ENCODE assay signal across 8 mouse cellular contexts in the genomic region with DNA sequence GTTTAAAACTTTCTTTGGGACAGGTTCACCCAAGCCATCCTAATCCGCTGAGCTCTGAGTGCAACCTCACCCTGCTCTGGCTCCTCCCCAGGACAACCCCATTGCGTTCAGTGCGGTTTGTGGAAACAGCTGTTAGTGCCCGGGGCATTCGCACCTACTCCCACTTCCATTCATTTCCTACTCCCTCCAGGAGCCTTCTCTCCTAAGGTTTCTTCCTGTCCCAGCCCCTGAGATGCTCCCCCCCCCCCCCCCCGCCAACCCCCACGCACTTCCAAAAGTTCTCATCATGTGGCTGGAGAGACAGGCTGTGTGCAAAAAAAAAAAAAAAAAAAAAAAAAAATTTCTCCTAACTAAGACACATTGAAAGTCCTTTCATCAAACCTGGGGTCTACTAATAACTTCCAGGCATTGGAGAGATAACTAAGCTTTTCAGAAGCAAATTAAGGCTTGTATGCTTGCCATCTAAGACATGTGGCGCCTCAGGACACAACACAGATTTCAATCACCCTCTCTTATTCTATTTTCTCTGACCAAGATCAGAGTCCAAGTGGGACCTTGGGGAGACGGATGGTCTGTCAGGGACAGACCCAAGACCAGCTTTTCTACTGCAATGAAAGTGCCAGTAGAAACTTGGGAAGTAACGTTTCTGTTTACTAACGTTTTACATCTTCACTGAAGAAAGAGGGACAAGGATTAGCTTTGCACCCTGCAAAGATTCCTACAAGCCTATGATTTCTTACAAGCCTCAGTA. TPM values are rescaled to one million over a fixed set of nuclear protein-coding genes. Genes with fewer than 3 reads are reported as not detected.
A peak's percentile ranks its signal among the peaks of the same experiment; 100 is the strongest.
DNase-seq lines count a peak whose midpoint lies in the region; ATAC-seq and TF ChIP-seq lines count a peak whose summit lies in the region.

No protein-coding gene starts in this region.

- ATAC-seq in forebrain, embryonic 14.5 days = no peak
- ATAC-seq in liver, embryonic 13.5 days (ENCODE audit: low read depth) = peak; percentile 98; the same call in 1 of the 2 replicates
- ATAC-seq in megakaryocyte-erythroid progenitor cell, adult 5-6 weeks (replicated peaks; ENCODE audit: low FRiP score, low TSS enrichment, poor library complexity, severe bottlenecking) = no peak; the same call in 1 of the 2 replicates

- H3K27ac ChIP-seq in CH12.LX (ENCODE audit: insufficient read depth, low read depth) = no peak overlapping the region
- H3K27ac ChIP-seq in forebrain, embryonic 14.5 days (ENCODE audit: low read depth, low read length) = no peak overlapping the region
- H3K27ac ChIP-seq in liver, embryonic 13.5 days = peak overlapping the region; percentile 80; the same call in 1 of the 2 replicates

- peaks cover 4% of the 10 kb centered on the region for H3K27me3 ChIP-seq in CH12.LX (replicated peaks)
- no peaks in the 10 kb centered on the region for H3K27me3 ChIP-seq in forebrain, embryonic 14.5 days (replicated peaks; ENCODE audit: control insufficient read depth, insufficient read depth, low read length)
- no peaks in the 10 kb centered on the region for H3K27me3 ChIP-seq in liver, embryonic 13.5 days

- DNase-seq in heart, adult 11 months = peak; percentile 71
- DNase-seq in heart, postnatal 25 days (ENCODE audit: low spot score) = no peak
- no peak for DNase-seq in CH12.LX (ENCODE audit: extremely low read depth)
- no peak for DNase-seq in forebrain, embryonic 14.5 days (ENCODE audit: low spot score)
- no peak for DNase-seq in liver, embryonic 13.5 days
- no peak for DNase-seq in c-Kit-positive CD71-positive TER-119-positive erythroid progenitor cells, embryonic 14.5 days (ENCODE audit: low spot score)
- no peak for DNase-seq in spleen, postnatal 10 days (ENCODE audit: low spot score in 2 of 2)

- peak overlapping the region; percentile 97 for H3K9ac ChIP-seq in CH12.LX (ENCODE audit: insufficient read depth, low read depth)
- H3K9ac ChIP-seq in forebrain, embryonic 14.5 days (ENCODE audit: low read length) = peak overlapping the region; percentile 76
- peak overlapping the region; percentile 82 for H3K9ac ChIP-seq in liver, embryonic 13.5 days

- H3K4me1 ChIP-seq in CH12.LX (ENCODE audit: control insufficient read depth in 1 of 2, insufficient read depth in 2 of 2) = 0 out of 4 replicates have a peak, but pooled peaks cover 0 to 5% of the 10 kb centered on the region in 2 experiments
- no peaks in the 10 kb centered on the region for H3K4me1 ChIP-seq in forebrain, embryonic 14.5 days (ENCODE audit: control insufficient read depth, insufficient read depth, low read length)
- H3K4me1 ChIP-seq in liver, embryonic 13.5 days (replicated peaks) = peaks cover 42% of the 10 kb centered on the region

- 31% methylated on average over 10 of the region's 11 CpGs for WGBS in forebrain, embryonic 14.5 days
- WGBS in liver, embryonic 13.5 days (ENCODE audit: insufficient replicate concordance) = 33% methylated on average over 10 of the region's 11 CpGs

- no peak for TF ChIP-seq EP300 in CH12.LX (IDR thresholded peaks at IDR 0.05; ENCODE audit: low read length)

- intact Hi-C loops in heart, postnatal 25 days (cut with DNase I) = loop anchor here (5.0 kb wide), 1 partner anchor 55 kb away; the partner anchor contains the start of gene Tppp

- H3K4me3 ChIP-seq in CH12.LX (replicated peaks in 1 of 3; ENCODE audit: low read depth in 2 of 3, low read length in 2 of 3, poor library complexity in 1 of 3) = peak overlapping the region; percentile 12 to 99 (median 89)
- H3K4me3 ChIP-seq in forebrain, embryonic 14.5 days (ENCODE audit: low read depth, low read length) = peak overlapping the region; percentile 73
- H3K4me3 ChIP-seq in liver, embryonic 13.5 days (replicated peaks) = peak overlapping the region; percentile 82

- no peaks in the 10 kb centered on the region for H3K79me2 ChIP-seq in CH12.LX (replicated peaks; ENCODE audit: control insufficient read depth, extremely low read depth, insufficient read depth, poor library complexity, severe bottlenecking)

- TF ChIP-seq POLR2A in CH12.LX (IDR thresholded peaks at IDR 0.05; ENCODE audit: low read depth, low read length) = no peak

- peak overlapping the region; percentile 23 for H3K4me2 ChIP-seq in CH12.LX (ENCODE audit: insufficient read depth, low read depth, poor library complexity, severe bottlenecking)
- peak overlapping the region; percentile 51 for H3K4me2 ChIP-seq in forebrain, embryonic 14.5 days (ENCODE audit: low read length)
- H3K4me2 ChIP-seq in liver, embryonic 13.5 days = peak overlapping the region; percentile 66

- no peak for TF ChIP-seq RAD21 in CH12.LX (IDR thresholded peaks at IDR 0.05; ENCODE audit: low read depth, low read length)

- in situ Hi-C loops in CH12.LX (cut with MboI; ENCODE audit: low pct_ligation_motif_present, low pct_unique_long_range_greater_than_20kb, low sequenced_read_pairs) = no loop called here

- dilution Hi-C loops in CH12.LX (cut with MboI; ENCODE audit: extremely low pct_ligation_motif_present, extremely low pct_unique_long_range_greater_than_20kb, low sequenced_read_pairs) = no loop called here

- peaks cover 5 to 11% of the 10 kb centered on the region in 2 experiments for H3K36me3 ChIP-seq in CH12.LX (replicated peaks in 1 of 2; ENCODE audit: control insufficient read depth in 1 of 2, insufficient read depth in 1 of 2, low read length in 1 of 2)
- peaks cover 7% of the 10 kb centered on the region; the same call in 1 of the 2 replicates for H3K36me3 ChIP-seq in forebrain, embryonic 14.5 days (ENCODE audit: control insufficient read depth, insufficient read depth, low read length)
- H3K36me3 ChIP-seq in liver, embryonic 13.5 days = peaks cover 4% of the 10 kb centered on the region

- TF ChIP-seq CTCF in CH12.LX (conservative IDR thresholded peaks at IDR 0.05 in 1 of 2, IDR thresholded peaks at IDR 0.05 in 1 of 2; ENCODE audit: low read depth in 2 of 2, low read length in 2 of 2) = no peak

- no peaks in the 10 kb centered on the region for H3K9me3 ChIP-seq in CH12.LX (replicated peaks; ENCODE audit: low read length)
- no peaks in the 10 kb centered on the region for H3K9me3 ChIP-seq in forebrain, embryonic 14.5 days (replicated peaks; ENCODE audit: control insufficient read depth, low read length)
- H3K9me3 ChIP-seq in liver, embryonic 13.5 days (replicated peaks) = no peaks in the 10 kb centered on the region

TF ChIP-seq in CH12.LX, 34 proteins besides CTCF, POLR2A, EP300 and RAD21 (continues in another document):
- peak; percentile 10; the same call in 1 of the 2 replicates for TF ChIP-seq MXI1 (IDR thresholded peaks at IDR 0.05; ENCODE audit: low read depth, low read length)
- no peak; the same call in 1 of the 2 replicates for TF ChIP-seq IRF4 (IDR thresholded peaks at IDR 0.05; ENCODE audit: low read depth, low read length)
- no peak for TF ChIP-seq JUN (IDR thresholded peaks at IDR 0.05; ENCODE audit: insufficient read depth, low read depth, low read length)
- no peak for TF ChIP-seq ZC3H11A (IDR thresholded peaks at IDR 0.05; ENCODE audit: low read depth, low read length)
- no peak for TF ChIP-seq MAX (IDR thresholded peaks at IDR 0.05; ENCODE audit: low read length)
- peak; percentile 25; the same call in 1 of the 2 replicates for TF ChIP-seq ZNF384 (IDR thresholded peaks at IDR 0.05; ENCODE audit: low read depth, low read length)
- peak; percentile 46; the same call in 1 of the 2 replicates for TF ChIP-seq MAZ (IDR thresholded peaks at IDR 0.05; ENCODE audit: low read depth, low read length)
- no peak for TF ChIP-seq SMC3 (IDR thresholded peaks at IDR 0.05; ENCODE audit: low read depth, low read length)
- TF ChIP-seq TBP (conservative IDR thresholded peaks at IDR 0.05; ENCODE audit: low read depth, low read length) = no peak
- TF ChIP-seq HCFC1 (IDR thresholded peaks at IDR 0.05; ENCODE audit: low read depth, low read length) = no peak
- no peak; the same call in 1 of the 2 replicates for TF ChIP-seq SIN3A (IDR thresholded peaks at IDR 0.05; ENCODE audit: low read length)
- no peak for TF ChIP-seq BHLHE40 (IDR thresholded peaks at IDR 0.05; ENCODE audit: low read depth, low read length)
- TF ChIP-seq KAT2A (IDR thresholded peaks at IDR 0.05; ENCODE audit: insufficient replicate concordance, low read length) = no peak
- no peak for TF ChIP-seq MAFK (IDR thresholded peaks at IDR 0.05; ENCODE audit: insufficient replicate concordance, low read length)
- 0 out of 2 replicates have a peak, but pooled peaks have one; percentile 0 for TF ChIP-seq E2F4 (IDR thresholded peaks at IDR 0.05; ENCODE audit: insufficient replicate concordance, low read depth, low read length)

RNA-seq across cellular contexts. Expression of gene Cep72, which starts 0.5 kb away (rescaled TPM):
- 1 to 10 TPM in 1 of 2 experiments, under 1 TPM in 1; 0.65 to 1.5 TPM for total RNA-seq in heart, postnatal 25 days (2021)
- total RNA-seq in CH12.LX (2012; rRNA removed) = 5.4 and 7.3 TPM in 2 replicates
- 13.1 and 15.1 TPM in 2 replicates for total RNA-seq in CH12.LX (2014; rRNA removed)
- 9.3 and 14.0 TPM in 2 replicates for polyA plus RNA-seq in CH12.LX (2012; ENCODE audit: insufficient read length, low read depth)
- polyA plus RNA-seq in forebrain, embryonic 14.5 days (2014; fragmentation: Nextera tagmentation; extraction: Ambion mirVana) = 11.6 and 12.5 TPM in 2 replicates
- polyA plus RNA-seq in liver, embryonic 13.5 days (2015; fragmentation: Nextera tagmentation; extraction: Ambion mirVana) = 7.8 and 8.6 TPM in 2 replicates
- 12.3 and 12.5 TPM in 2 replicates for total RNA-seq in megakaryocyte-erythroid progenitor cell, adult 5-6 weeks (2014; fragmentation: Nextera tagmentation)
- 6.5 and 6.7 TPM in 2 replicates for total RNA-seq in megakaryocyte-erythroid progenitor cell, adult 5-6 weeks (2017)

RNA-seq across cellular contexts. Expression of gene Tppp, which starts 53.3 kb away (rescaled TPM):
- total RNA-seq in heart, postnatal 25 days (2021) = 10 to 100 TPM; 20.7 to 21.3 TPM
- total RNA-seq in CH12.LX (2012; rRNA removed) = 0.04 and 0.08 TPM in 2 replicates
- 0.05 and 0.11 TPM in 2 replicates for total RNA-seq in CH12.LX (2014; rRNA removed)
- polyA plus RNA-seq in CH12.LX (2012; ENCODE audit: insufficient read length, low read depth) = not detected in 2 replicates
- 6.6 and 8.9 TPM in 2 replicates for polyA plus RNA-seq in forebrain, embryonic 14.5 days (2014; fragmentation: Nextera tagmentation; extraction: Ambion mirVana)
- polyA plus RNA-seq in liver, embryonic 13.5 days (2015; fragmentation: Nextera tagmentation; extraction: Ambion mirVana) = 0.20 and 0.30 TPM in 2 replicates
- 0.63 and 5.7 TPM in 2 replicates for total RNA-seq in megakaryocyte-erythroid progenitor cell, adult 5-6 weeks (2014; fragmentation: Nextera tagmentation)
- 0.15 and 0.66 TPM in 2 replicates for total RNA-seq in megakaryocyte-erythroid progenitor cell, adult 5-6 weeks (2017)

RNA-seq across cellular contexts. Expression of gene Slc9a3, which starts 58.7 kb away (rescaled TPM):
- under 1 TPM; 0.34 to 0.70 TPM for total RNA-seq in heart, postnatal 25 days (2021)
- total RNA-seq in CH12.LX (2012; rRNA removed) (not detected in 2 replicates), CH12.LX (2014; rRNA removed) (not detected in 2 replicates)
- polyA plus RNA-seq in CH12.LX (2012; ENCODE audit: insufficient read length, low read depth) = not detected in 2 replicates
- 0.04 TPM in 1 of 2 replicates, not detected in the other for polyA plus RNA-seq in forebrain, embryonic 14.5 days (2014; fragmentation: Nextera tagmentation; extraction: Ambion mirVana)
- polyA plus RNA-seq in liver, embryonic 13.5 days (2015; fragmentation: Nextera tagmentation; extraction: Ambion mirVana) = not detected in 2 replicates
- not detected in 2 replicates for total RNA-seq in megakaryocyte-erythroid progenitor cell, adult 5-6 weeks (2014; fragmentation: Nextera tagmentation)
- total RNA-seq in megakaryocyte-erythroid progenitor cell, adult 5-6 weeks (2017) = not detected in 2 replicates
